Mouse (Mus musculus): Measurements from ENCODE around the gene Abca17. TPM values are rescaled to one million over a fixed set of nuclear protein-coding genes. Genes with fewer than 3 reads are reported as not detected.

Abca17 gene
- polyA plus RNA-seq, 1 experiment from 2014 or later = not detected

- Histone ChIP-seq H3K36me3 (replicated peaks) (no peaks in the 10 kb centered on the region), H3K27ac (replicated peaks) (no peak overlapping the region), H3K27me3 (replicated peaks; ENCODE audit: low read depth, poor library complexity, severe bottlenecking) (no peaks in the 10 kb centered on the region), H3K9me3 (peaks cover 16% of the 10 kb centered on the region; the same call in 1 of the 2 replicates), H3K4me3 (no peak overlapping the region), H3K4me1 (no peaks in the 10 kb centered on the region)
- DNase-seq (ENCODE audit: low spot score) = no peak
- WGBS = 90% methylated on average over 3 of the region's 3 CpGs
Measured at GRCm38 (mm10) chr17:24320826-24321225, 30.0 kb downstream of the Abca17 start.

GRCm38 (mm10) chr17:24307500-24307899 is 43.4 kb downstream of the Abca17 start:
- H3K27me3 ChIP-seq (replicated peaks; ENCODE audit: low read depth, poor library complexity, severe bottlenecking) = no peaks in the 10 kb centered on the region
- H3K36me3 ChIP-seq (replicated peaks) = no peaks in the 10 kb centered on the region
- no peaks in the 10 kb centered on the region for H3K4me1 ChIP-seq
- no peak overlapping the region for H3K4me3 ChIP-seq
- DNase-seq (ENCODE audit: low spot score) = no peak
- H3K27ac ChIP-seq (replicated peaks) = no peak overlapping the region
- WGBS = 53% methylated on average over 4 of the region's 4 CpGs
- H3K9me3 ChIP-seq = no peaks in the 10 kb centered on the region

- DNase-seq (ENCODE audit: low spot score) = no peak
- 77% methylated on average over 4 of the region's 4 CpGs for WGBS
- Histone ChIP-seq H3K4me3 (no peak overlapping the region), H3K36me3 (replicated peaks) (no peaks in the 10 kb centered on the region), H3K4me1 (no peaks in the 10 kb centered on the region; the same call in 1 of the 2 replicates), H3K27ac (replicated peaks) (no peak overlapping the region), H3K9me3 (no peaks in the 10 kb centered on the region), H3K27me3 (replicated peaks; ENCODE audit: low read depth, poor library complexity, severe bottlenecking) (no peaks in the 10 kb centered on the region)
Measured at GRCm38 (mm10) chr17:24300651-24301050, 50.2 kb downstream of the Abca17 start.

- 84% methylated on average over 5 of the region's 5 CpGs for WGBS
- no peaks in the 10 kb centered on the region for H3K9me3 ChIP-seq
- H3K27ac ChIP-seq (replicated peaks) = no peak overlapping the region
- DNase-seq (ENCODE audit: low spot score) = no peak
- no peaks in the 10 kb centered on the region for H3K36me3 ChIP-seq (replicated peaks)
- H3K4me1 ChIP-seq = no peaks in the 10 kb centered on the region
- no peak overlapping the region for H3K4me3 ChIP-seq
- H3K27me3 ChIP-seq (replicated peaks; ENCODE audit: low read depth, poor library complexity, severe bottlenecking) = no peaks in the 10 kb centered on the region
Measured at GRCm38 (mm10) chr17:24289338-24289737, 61.5 kb downstream of the Abca17 start.

- no peak overlapping the region for H3K27ac ChIP-seq (replicated peaks)
- H3K4me3 ChIP-seq = no peak overlapping the region
- no peaks in the 10 kb centered on the region for H3K27me3 ChIP-seq (replicated peaks; ENCODE audit: low read depth, poor library complexity, severe bottlenecking)
- DNase-seq (ENCODE audit: low spot score) = no peak
- H3K9me3 ChIP-seq = no peaks in the 10 kb centered on the region
- H3K36me3 ChIP-seq (replicated peaks) = no peaks in the 10 kb centered on the region
- H3K4me1 ChIP-seq = no peaks in the 10 kb centered on the region
- WGBS = 87% methylated on average over 9 of the region's 9 CpGs
Measured at GRCm38 (mm10) chr17:24288477-24288876, 62.4 kb downstream of the Abca17 start.

- H3K9me3 ChIP-seq = no peaks in the 10 kb centered on the region
- no peaks in the 10 kb centered on the region for H3K27me3 ChIP-seq (replicated peaks; ENCODE audit: low read depth, poor library complexity, severe bottlenecking)
- no peaks in the 10 kb centered on the region for H3K4me1 ChIP-seq
- no peak for DNase-seq (ENCODE audit: low spot score)
- no peaks in the 10 kb centered on the region for H3K36me3 ChIP-seq (replicated peaks)
- 70% methylated on average over 3 of the region's 3 CpGs for WGBS
- H3K4me3 ChIP-seq = no peak overlapping the region
- no peak overlapping the region for H3K27ac ChIP-seq (replicated peaks)
Measured at GRCm38 (mm10) chr17:24285680-24286079, 65.2 kb downstream of the Abca17 start.

- H3K9me3 ChIP-seq = no peaks in the 10 kb centered on the region
- DNase-seq (ENCODE audit: low spot score) = no peak
- no peaks in the 10 kb centered on the region for H3K27me3 ChIP-seq (replicated peaks; ENCODE audit: low read depth, poor library complexity, severe bottlenecking)
- H3K27ac ChIP-seq (replicated peaks) = no peak overlapping the region
- WGBS = 81% methylated on average over 9 of the region's 9 CpGs
- H3K36me3 ChIP-seq (replicated peaks) = no peaks in the 10 kb centered on the region
- no peaks in the 10 kb centered on the region for H3K4me1 ChIP-seq
- H3K4me3 ChIP-seq = no peak overlapping the region
Measured at GRCm38 (mm10) chr17:24283266-24283818, 67.5 kb downstream of the Abca17 start.

GRCm38 (mm10) chr17:24282637-24283036 is 68.2 kb downstream of the Abca17 start:
- Histone ChIP-seq H3K27me3 (replicated peaks; ENCODE audit: low read depth, poor library complexity, severe bottlenecking) (no peaks in the 10 kb centered on the region), H3K9me3 (no peaks in the 10 kb centered on the region), H3K36me3 (replicated peaks) (no peaks in the 10 kb centered on the region), H3K4me1 (no peaks in the 10 kb centered on the region), H3K4me3 (no peak overlapping the region), H3K27ac (replicated peaks) (no peak overlapping the region)
- no peak for DNase-seq (ENCODE audit: low spot score)
- WGBS = 69% methylated on average over 4 of the region's 4 CpGs

GRCm38 (mm10) chr17:24279907-24280306 is 71.0 kb downstream of the Abca17 start:
- WGBS = 85% methylated on average over 4 of the region's 4 CpGs
- Histone ChIP-seq H3K27ac (replicated peaks) (no peak overlapping the region), H3K27me3 (replicated peaks; ENCODE audit: low read depth, poor library complexity, severe bottlenecking) (no peaks in the 10 kb centered on the region), H3K9me3 (no peaks in the 10 kb centered on the region), H3K36me3 (replicated peaks) (no peaks in the 10 kb centered on the region), H3K4me1 (no peaks in the 10 kb centered on the region), H3K4me3 (no peak overlapping the region)
- no peak for DNase-seq (ENCODE audit: low spot score)

- no peaks in the 10 kb centered on the region for H3K27me3 ChIP-seq (replicated peaks; ENCODE audit: low read depth, poor library complexity, severe bottlenecking)
- H3K4me1 ChIP-seq = no peaks in the 10 kb centered on the region
- no peaks in the 10 kb centered on the region for H3K36me3 ChIP-seq (replicated peaks)
- no peak for DNase-seq (ENCODE audit: low spot score)
- H3K27ac ChIP-seq (replicated peaks) = no peak overlapping the region
- peaks cover 8% of the 10 kb centered on the region; the same call in 1 of the 2 replicates for H3K9me3 ChIP-seq
- H3K4me3 ChIP-seq = no peak overlapping the region
- WGBS = 87% methylated on average over 1 of the region's 1 CpGs
Measured at GRCm38 (mm10) chr17:24267133-24267532, 83.7 kb downstream of the Abca17 start.

- Histone ChIP-seq H3K4me1 (no peaks in the 10 kb centered on the region), H3K27ac (replicated peaks) (no peak overlapping the region), H3K9me3 (0 out of 2 replicates have a peak, but pooled peaks cover 4% of the 10 kb centered on the region), H3K36me3 (replicated peaks) (no peaks in the 10 kb centered on the region), H3K27me3 (replicated peaks; ENCODE audit: low read depth, poor library complexity, severe bottlenecking) (no peaks in the 10 kb centered on the region), H3K4me3 (no peak overlapping the region)
- 80% methylated on average over 2 of the region's 2 CpGs for WGBS
- DNase-seq (ENCODE audit: low spot score) = no peak
Measured at GRCm38 (mm10) chr17:24264766-24265165, 86.1 kb downstream of the Abca17 start.

- no peak for DNase-seq (ENCODE audit: low spot score)
- no peaks in the 10 kb centered on the region for H3K36me3 ChIP-seq (replicated peaks)
- H3K4me3 ChIP-seq = no peak overlapping the region
- WGBS = 81% methylated on average over 4 of the region's 4 CpGs
- H3K27ac ChIP-seq (replicated peaks) = no peak overlapping the region
- no peaks in the 10 kb centered on the region for H3K27me3 ChIP-seq (replicated peaks; ENCODE audit: low read depth, poor library complexity, severe bottlenecking)
- H3K9me3 ChIP-seq = 0 out of 2 replicates have a peak, but pooled peaks cover 4% of the 10 kb centered on the region
- no peaks in the 10 kb centered on the region for H3K4me1 ChIP-seq
Measured at GRCm38 (mm10) chr17:24260516-24260915, 90.4 kb downstream of the Abca17 start.

- 0 out of 2 replicates have a peak, but pooled peaks cover 4% of the 10 kb centered on the region for H3K9me3 ChIP-seq
- no peak overlapping the region for H3K4me3 ChIP-seq
- no peaks in the 10 kb centered on the region for H3K27me3 ChIP-seq (replicated peaks; ENCODE audit: low read depth, poor library complexity, severe bottlenecking)
- no peaks in the 10 kb centered on the region for H3K36me3 ChIP-seq (replicated peaks)
- WGBS = 81% methylated on average over 5 of the region's 5 CpGs
- no peak for DNase-seq (ENCODE audit: low spot score)
- no peak overlapping the region for H3K27ac ChIP-seq (replicated peaks)
- H3K4me1 ChIP-seq = no peaks in the 10 kb centered on the region
Measured at GRCm38 (mm10) chr17:24259702-24260101, 91.2 kb downstream of the Abca17 start.

Data from embryonic facial prominence, embryonic 10.5 days (tissue).